Mouse (Mus musculus) lung, postnatal 0 days (tissue): ENCODE data around the gene BC052040. TPM values are rescaled to one million over a fixed set of nuclear protein-coding genes. Genes with fewer than 3 reads are reported as not detected.

ENCODE experiments used
- ATAC-seq: fragments of 200-750 bp; cut with Nextera tagmentation; 2 replicates; pipeline ENCODE4 v1.8.0; 2017; ENCODE audit warnings: moderate library complexity
- DNase-seq: peaks from one replicate; pipeline ENCODE4 v3.0.0-alpha.2; 2016; ENCODE audit warnings: low spot score
- H3K27ac ChIP-seq: fragments of 300-500 bp; sonication (generic); 2 replicates; pipeline ENCODE4 v1.5.1; 2014; ENCODE audit warnings: antibody characterized with exemption, mild to moderate bottlenecking, low read length, mixed read lengths
- H3K27me3 ChIP-seq: fragments of 300-500 bp; sonication (generic); replicated peaks from 2 replicates; pipeline ENCODE4 v1.6.1; 2014; ENCODE audit warnings: low read length, mixed read lengths; ENCODE audit not compliant: insufficient read depth
- H3K36me3 ChIP-seq: fragments of 300-500 bp; sonication (generic); 2 replicates; pipeline ENCODE4 v1.6.1; 2014; ENCODE audit warnings: low read length, mixed read lengths; ENCODE audit not compliant: insufficient read depth
- H3K4me1 ChIP-seq: fragments of 300-500 bp; sonication (generic); 2 replicates; pipeline ENCODE4 v1.6.1; 2014; ENCODE audit warnings: antibody characterized with exemption, low read depth, low read length, mixed read lengths; ENCODE audit not compliant: insufficient read depth
- H3K4me2 ChIP-seq: fragments of 300-500 bp; sonication (generic); replicated peaks from 2 replicates; pipeline ENCODE4 v1.6.1; 2014; ENCODE audit warnings: low read depth, mild to moderate bottlenecking, low read length, moderate library complexity, mixed read lengths
- H3K4me3 ChIP-seq: fragments of 300-500 bp; sonication (generic); 2 replicates; pipeline ENCODE4 v1.5.1; 2014; ENCODE audit warnings: low read depth, low read length
- H3K9ac ChIP-seq: fragments of 300-500 bp; sonication (generic); replicated peaks from 2 replicates; pipeline ENCODE4 v1.6.1; 2014; ENCODE audit warnings: low read depth, mild to moderate bottlenecking
- H3K9me3 ChIP-seq: fragments of 300-500 bp; sonication (generic); 2 replicates; pipeline ENCODE4 v1.6.1; 2016; ENCODE audit warnings: low read length, mixed read lengths
- CTCF ChIP-seq: IDR thresholded peaks from 2 replicates; pipeline ENCODE4 v1.5.1; 2016; ENCODE audit warnings: antibody characterized with exemption, mild to moderate bottlenecking
- EP300 ChIP-seq: IDR thresholded peaks from 2 replicates; pipeline ENCODE4 v1.6.1; 2016; ENCODE audit warnings: antibody characterized with exemption, mild to moderate bottlenecking, control low read depth
- WGBS: fragments of 180-500 bp; shearing (Covaris S2); extraction: QIAGEN DNeasy Blood & Tissue Kit; methylation state at CpG from one replicate; pipeline ENCODE4 v1.1.7; 2014; 5-methylcytosine and 5-hydroxymethylcytosine counted together
- polyA plus RNA-seq: library from polyadenylated mRNA; unstranded; fragments of >200 nt; fragmentation: Nextera tagmentation; extraction: Ambion mirVana; gene quantifications from 2 replicates; pipeline ENCODE4 v1.2.1, GENCODE M21; 2015

The BC052040 gene
- polyA plus RNA-seq, 1 experiment from 2014 or later = 1.6 TPM

- TF ChIP-seq CTCF (no peak), EP300 (no peak)
- DNase-seq (no peak), ATAC-seq (no peak)
- H3K9me3 ChIP-seq = no peaks in the 10 kb centered on the region
- no peak overlapping the region for H3K9ac ChIP-seq
- WGBS = 75% methylated on average over 6 of the region's 6 CpGs
- no peak overlapping the region for H3K4me2 ChIP-seq
- no peaks in the 10 kb centered on the region for H3K36me3 ChIP-seq
- H3K4me1 ChIP-seq = no peaks in the 10 kb centered on the region
- H3K27ac ChIP-seq = no peak overlapping the region
- no peak overlapping the region for H3K4me3 ChIP-seq
- no peaks in the 10 kb centered on the region for H3K27me3 ChIP-seq
Measured at GRCm38 (mm10) chr2:115660213-115661120, 79.0 kb downstream of the BC052040 start.

DNA sequence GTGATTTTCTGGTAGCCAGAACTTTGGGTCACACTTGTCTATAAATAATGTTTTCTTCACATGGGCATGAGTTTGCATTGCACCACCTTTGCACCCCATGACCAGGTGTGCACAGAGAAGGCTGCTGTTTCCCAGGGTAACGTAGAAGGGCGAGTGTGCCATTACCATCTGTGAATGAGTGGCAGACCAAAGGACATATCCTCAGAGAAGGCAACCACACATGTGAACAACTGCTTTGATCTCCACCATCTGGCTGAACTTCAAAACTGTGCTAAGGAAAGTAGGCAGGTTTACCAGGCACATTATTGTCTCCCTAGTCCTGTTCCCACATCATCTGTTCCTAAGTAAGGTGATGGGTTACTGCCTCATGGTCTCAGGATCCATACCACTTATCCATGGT, 86.0 kb downstream of the BC052040 start:
- Histone ChIP-seq H3K27ac (no peak overlapping the region), H3K9me3 (no peaks in the 10 kb centered on the region), H3K27me3 (no peaks in the 10 kb centered on the region), H3K4me3 (no peak overlapping the region), H3K4me1 (no peaks in the 10 kb centered on the region), H3K36me3 (no peaks in the 10 kb centered on the region), H3K9ac (no peak overlapping the region), H3K4me2 (no peak overlapping the region)
- ATAC-seq (no peak), DNase-seq (no peak)
- TF ChIP-seq EP300 = no peak
- no peak for TF ChIP-seq CTCF
- WGBS = 91% methylated on average over 2 of the region's 2 CpGs

DNA sequence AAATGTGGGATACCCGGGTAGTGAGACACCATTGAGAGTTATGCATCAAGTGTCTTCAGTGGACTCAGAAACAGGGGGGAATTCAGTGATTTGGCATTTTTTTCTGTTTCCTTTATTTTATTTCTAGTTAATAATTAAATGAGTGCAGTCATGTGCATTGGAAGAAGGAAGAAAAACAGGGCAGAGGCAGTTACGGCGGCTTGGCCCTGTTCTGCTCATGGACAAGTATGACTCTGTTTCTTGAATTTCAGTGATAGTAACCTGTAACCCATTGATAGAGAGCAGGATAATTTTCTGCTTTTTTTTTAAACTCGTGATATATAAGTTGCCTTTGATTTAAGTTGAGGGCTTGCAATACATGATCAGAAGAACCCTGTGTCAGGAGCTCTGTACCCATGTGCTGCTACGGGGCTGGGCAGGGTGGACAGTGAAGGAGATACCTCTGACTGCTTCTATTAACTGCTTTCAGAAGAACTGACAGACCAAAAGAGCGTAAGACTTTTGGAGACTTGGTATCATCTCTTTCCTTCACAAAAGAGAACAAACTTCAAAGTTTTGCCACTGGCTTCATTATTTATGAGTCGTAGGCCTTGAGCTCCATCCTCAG, 91.6 kb downstream of the BC052040 start:
- no peak for ATAC-seq

GRCm38 (mm10) chr2:115678786-115679185, 97.3 kb downstream of the BC052040 start:
- Histone ChIP-seq H3K4me3 (no peak overlapping the region), H3K9me3 (no peaks in the 10 kb centered on the region), H3K27me3 (no peaks in the 10 kb centered on the region), H3K27ac (no peak overlapping the region), H3K9ac (no peak overlapping the region), H3K4me2 (no peak overlapping the region), H3K4me1 (no peaks in the 10 kb centered on the region), H3K36me3 (no peaks in the 10 kb centered on the region)
- 61% methylated on average over 5 of the region's 5 CpGs for WGBS
- TF ChIP-seq CTCF (no peak), EP300 (no peak)
- DNase-seq (no peak), ATAC-seq (peak; percentile 35; the same call in 1 of the 2 replicates)

More for the DNA sequence above, 91.6 kb downstream of the BC052040 start:
- H3K36me3 ChIP-seq = no peaks in the 10 kb centered on the region
- DNase-seq = no peak
- H3K4me1 ChIP-seq = no peaks in the 10 kb centered on the region
- 87% methylated on average over 7 of the region's 7 CpGs for WGBS
- no peak overlapping the region for H3K9ac ChIP-seq
- no peak overlapping the region for H3K4me2 ChIP-seq
- H3K27ac ChIP-seq = no peak overlapping the region
- no peak for TF ChIP-seq EP300
- TF ChIP-seq CTCF = no peak
- H3K4me3 ChIP-seq = no peak overlapping the region
- no peaks in the 10 kb centered on the region for H3K9me3 ChIP-seq
- no peaks in the 10 kb centered on the region for H3K27me3 ChIP-seq

DNA sequence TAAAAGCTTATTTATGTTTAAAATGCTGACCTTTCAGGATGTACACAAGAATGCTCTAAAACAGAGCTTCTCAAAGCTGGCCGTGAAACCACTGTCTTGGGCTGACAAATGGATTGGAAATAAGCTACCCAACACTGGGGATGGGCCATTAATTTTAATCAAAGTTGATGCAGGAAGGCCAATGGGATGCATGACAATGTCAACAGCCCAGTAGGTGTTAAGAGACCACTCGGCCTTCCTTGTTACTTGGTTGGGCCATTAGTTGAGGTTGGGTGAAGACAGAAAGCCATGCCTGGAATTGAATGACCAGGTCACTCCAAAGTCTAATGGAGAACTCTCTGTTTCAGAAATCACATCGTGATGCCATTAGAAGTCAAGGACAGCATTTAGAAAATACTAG, 103.7 kb downstream of the BC052040 start:
- Histone ChIP-seq H3K36me3 (no peaks in the 10 kb centered on the region), H3K9ac (no peak overlapping the region), H3K9me3 (no peaks in the 10 kb centered on the region), H3K4me2 (no peak overlapping the region), H3K27me3 (no peaks in the 10 kb centered on the region), H3K27ac (no peak overlapping the region), H3K4me3 (no peak overlapping the region), H3K4me1 (no peaks in the 10 kb centered on the region)
- DNase-seq (no peak), ATAC-seq (no peak)
- TF ChIP-seq EP300 = no peak
- no peak for TF ChIP-seq CTCF
- 68% methylated on average over 3 of the region's 3 CpGs for WGBS

GRCm38 (mm10) chr2:115687612-115688011, 106.1 kb downstream of the BC052040 start:
- 91% methylated on average over 4 of the region's 4 CpGs for WGBS
- TF ChIP-seq EP300 (no peak), CTCF (no peak)
- no peaks in the 10 kb centered on the region for H3K27me3 ChIP-seq
- no peaks in the 10 kb centered on the region for H3K9me3 ChIP-seq
- ATAC-seq = no peak
- H3K4me1 ChIP-seq = no peaks in the 10 kb centered on the region
- no peak overlapping the region for H3K27ac ChIP-seq
- H3K4me2 ChIP-seq = no peak overlapping the region
- H3K4me3 ChIP-seq = no peak overlapping the region
- H3K9ac ChIP-seq = no peak overlapping the region
- no peak for DNase-seq
- no peaks in the 10 kb centered on the region for H3K36me3 ChIP-seq
